Mouse (Mus musculus): ENCODE results near the gene Pum2.

DNA sequence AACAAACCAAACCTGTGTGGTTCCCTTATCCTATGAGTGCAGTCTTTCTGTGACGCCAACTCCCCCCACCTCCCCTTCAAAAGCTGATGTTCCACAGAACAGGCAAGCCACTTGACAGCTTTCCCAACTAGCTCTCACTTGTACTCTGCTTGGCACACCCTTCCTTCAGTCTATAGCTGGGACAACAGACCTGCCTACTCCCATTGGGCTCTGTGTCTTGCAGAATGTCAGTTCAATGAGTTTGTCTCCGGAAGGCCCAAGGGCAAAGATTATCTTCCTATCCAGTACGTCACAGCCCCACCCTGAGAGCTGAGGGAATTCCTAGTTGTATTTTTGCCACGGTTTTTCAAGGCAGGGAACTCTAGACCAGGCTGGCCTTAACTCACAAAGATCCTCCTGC is 85.2 kb downstream of the Pum2 start:
- TF ChIP-seq CTCF (IDR thresholded peaks at IDR 0.05; ENCODE audit: borderline replicate concordance, insufficient read depth, low read length) (no peak), POLR2A (IDR thresholded peaks at IDR 0.05; ENCODE audit: low read depth, low read length) (no peak)

Measured in embryonic fibroblast, embryonic 13.5 days (primary cell).